Mouse (Mus musculus) brain, embryonic 14.5 days (tissue): ENCODE measurements around the gene Ube2i.

Experiments used
- CTCF ChIP-seq: fragments of 200-500 bp; IDR thresholded peaks from 2 replicates; pipeline ENCODE4 v1.5.1; 2012; ENCODE audit warnings: inconsistent platforms, mild to moderate bottlenecking, moderate library complexity, borderline replicate concordance; ENCODE audit not compliant: insufficient read depth, insufficient read length; ENCODE audit errors: extremely low read depth
- POLR2A ChIP-seq: fragments of 200-500 bp; IDR thresholded peaks from 2 replicates; pipeline ENCODE4 v1.6.1; 2012; ENCODE audit warnings: mild to moderate bottlenecking, inconsistent platforms, borderline replicate concordance; ENCODE audit not compliant: poor library complexity, insufficient read depth, insufficient read length, severe bottlenecking; ENCODE audit errors: extremely low read depth

GRCm38 (mm10) chr17:25285033-25285432 lies 10.6 kb upstream of the Ube2i start:
- peak; percentile 86 for TF ChIP-seq CTCF
- no peak for TF ChIP-seq POLR2A
